Mouse (Mus musculus): ENCODE measurements around the gene 8030411F24Rik.

Gene 8030411F24Rik

GRCm38 (mm10) chr2:148825986-148826385, 44.2 kb downstream of the 8030411F24Rik start:
- no peaks in the 10 kb centered on the region for H3K27me3 ChIP-seq (ENCODE audit: control insufficient read depth, insufficient read depth, low read length, poor library complexity, severe bottlenecking)
- DNase-seq (ENCODE audit: low read depth, low spot score): no peak

GRCm38 (mm10) chr2:148834912-148835311, 53.1 kb downstream of the 8030411F24Rik start, which contains the start of gene Cst9:
TSS of gene Cst9 (plus strand) at chr2:148835147.
- Histone ChIP-seq H3K27me3 (ENCODE audit: control insufficient read depth, insufficient read depth, low read length, poor library complexity, severe bottlenecking) (no peaks in the 10 kb centered on the region), H3K36me3 (ENCODE audit: control insufficient read depth, insufficient read depth, low read length, poor library complexity, severe bottlenecking) (no peaks in the 10 kb centered on the region)
- no peak for DNase-seq (ENCODE audit: low read depth, low spot score)

More at GRCm38 (mm10) chr2:148825986-148826385, 44.2 kb downstream of the 8030411F24Rik start:
- H3K36me3 ChIP-seq (ENCODE audit: control insufficient read depth, insufficient read depth, low read length, poor library complexity, severe bottlenecking): no peaks in the 10 kb centered on the region

Data from splenic B cell, adult 2 months (primary cell).